Mouse (Mus musculus): ENCODE results near the gene Lap3.

Gene Lap3

DNA sequence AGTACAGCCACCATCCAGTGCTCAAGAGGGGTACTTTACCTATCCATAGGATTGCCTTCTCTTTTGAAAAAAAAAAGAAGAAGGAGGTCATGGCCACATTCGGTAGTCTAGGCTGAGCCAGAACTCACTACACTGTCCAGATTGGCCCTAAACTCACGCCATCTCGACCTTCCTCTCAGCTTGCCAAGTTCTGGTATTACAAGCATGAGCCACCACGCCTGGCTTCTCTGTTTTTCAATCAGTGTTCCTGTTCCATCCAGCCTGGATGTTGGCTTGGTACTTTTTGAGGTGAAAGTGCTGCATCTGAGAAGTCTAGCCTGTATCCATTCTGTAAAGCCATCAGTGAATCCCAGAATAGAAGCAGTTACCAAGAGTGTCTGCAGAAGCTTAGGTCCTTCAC is 3.3 kb downstream of the Lap3 start:
- no peak for DNase-seq

DNA sequence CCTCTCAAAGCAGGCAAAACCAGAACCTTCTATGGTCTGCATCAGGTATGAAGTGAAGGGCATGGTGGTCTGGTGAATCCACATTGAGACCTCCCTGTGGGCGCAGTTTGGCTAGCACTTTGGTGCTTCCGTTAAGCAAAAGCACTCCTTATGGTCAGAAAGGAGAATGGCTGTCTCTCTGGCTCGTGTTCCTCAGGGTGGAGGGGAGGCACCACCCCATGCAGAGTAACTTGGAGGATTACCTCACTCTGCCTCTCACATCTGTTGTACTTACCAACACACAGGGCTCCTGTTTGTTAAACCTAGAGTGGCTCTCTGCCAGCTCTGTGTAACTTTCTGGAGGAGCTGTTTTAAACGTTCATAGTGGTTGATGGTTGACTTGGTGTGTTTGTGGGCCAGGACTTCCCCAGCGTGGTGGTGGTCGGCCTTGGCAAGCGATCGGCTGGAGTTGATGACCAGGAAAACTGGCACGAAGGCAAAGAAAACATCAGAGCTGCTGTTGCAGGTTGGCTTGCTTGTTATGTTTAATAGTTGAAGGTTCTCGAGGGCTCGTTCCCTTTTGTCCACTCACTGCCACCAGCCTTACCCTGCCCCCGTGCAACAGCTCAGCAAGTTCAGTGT is 3.9 kb downstream of the Lap3 start:
- no peak for DNase-seq

DNA sequence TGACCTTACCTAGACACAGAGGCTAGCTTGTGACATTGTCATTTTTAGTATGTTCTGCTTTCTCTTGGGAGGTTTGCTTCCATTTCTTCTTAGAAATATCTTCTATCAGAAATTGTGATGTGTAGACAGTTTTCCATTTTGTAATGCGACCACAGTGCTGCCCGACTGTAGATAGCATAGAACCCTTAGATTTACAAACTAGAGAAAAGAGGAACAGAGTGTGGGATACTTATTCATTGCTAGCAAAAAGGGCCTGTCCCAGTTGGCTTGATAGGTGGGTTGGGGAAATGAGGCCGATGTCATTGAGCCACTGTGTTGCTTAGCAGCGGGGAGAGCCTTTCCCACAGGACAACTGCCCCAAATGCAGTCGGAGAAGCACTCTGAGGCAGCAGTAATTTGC is 4.4 kb downstream of the Lap3 start:
- no peak for DNase-seq

DNA sequence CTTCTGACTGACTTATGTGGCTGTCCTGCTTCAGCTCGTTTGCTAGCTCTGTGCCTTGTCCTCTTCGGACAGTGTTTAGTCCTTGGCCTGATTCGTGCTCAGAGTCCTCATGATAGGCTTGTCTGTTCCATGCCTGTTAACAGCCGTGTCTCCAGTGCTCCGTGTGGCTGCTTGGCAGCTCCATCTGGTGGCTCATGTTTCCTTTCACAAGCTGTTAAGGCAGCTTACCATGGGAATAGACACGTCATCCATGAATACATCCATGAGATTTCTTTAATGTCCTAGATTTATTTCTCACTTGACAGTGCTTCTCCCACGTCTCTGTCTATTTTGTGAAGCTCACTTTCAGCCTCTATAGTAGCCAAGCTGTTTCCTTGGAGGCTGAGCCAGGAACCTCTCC is 16.9 kb downstream of the Lap3 start:
- DNase-seq: no peak

DNA sequence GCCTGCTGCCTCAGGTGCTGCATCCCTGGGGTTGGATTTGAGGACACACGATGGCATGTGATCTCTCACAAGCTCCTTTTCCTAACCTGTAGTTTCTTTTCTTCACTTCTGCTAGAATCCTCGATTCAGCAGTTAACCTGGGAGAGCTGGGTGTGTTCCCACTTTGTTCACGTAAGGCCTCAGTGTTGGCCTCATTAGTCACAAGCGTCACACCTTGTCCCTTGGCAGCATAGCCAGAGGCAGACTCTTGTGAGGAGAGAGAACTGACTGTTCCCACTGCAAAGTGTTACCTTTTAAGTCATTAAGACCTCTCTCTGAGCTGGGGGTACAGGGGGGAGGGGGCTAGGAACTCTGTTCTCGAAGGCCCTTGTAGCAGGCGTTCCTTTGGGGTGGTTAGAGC is 19.7 kb downstream of the Lap3 start:
- no peak for DNase-seq

- DNase-seq: no peak
These were observed 20.3 kb downstream of the Lap3 start for GRCm38 (mm10) chr5:45513511-45513910.

DNA sequence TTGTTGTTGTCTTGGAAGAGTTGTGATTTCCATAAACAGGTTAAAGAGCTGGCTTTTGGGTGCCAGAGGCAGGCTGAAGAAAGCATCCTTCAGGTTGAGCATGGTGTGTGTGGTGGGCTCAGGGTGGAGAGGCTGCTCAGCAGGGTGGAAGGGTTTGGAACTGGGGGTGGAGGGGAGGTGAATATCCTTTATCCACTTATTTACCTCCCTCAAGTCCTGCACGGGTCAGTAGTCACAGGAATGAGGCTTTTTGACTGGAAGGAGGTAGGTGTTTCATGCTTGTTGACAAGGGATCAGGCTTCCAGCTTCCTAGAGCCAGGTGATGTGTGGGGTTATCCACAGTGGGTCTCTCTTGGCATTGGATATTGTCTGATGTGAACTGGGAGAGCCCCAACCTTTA is 21.4 kb downstream of the Lap3 start:
- DNase-seq: no peak

DNA sequence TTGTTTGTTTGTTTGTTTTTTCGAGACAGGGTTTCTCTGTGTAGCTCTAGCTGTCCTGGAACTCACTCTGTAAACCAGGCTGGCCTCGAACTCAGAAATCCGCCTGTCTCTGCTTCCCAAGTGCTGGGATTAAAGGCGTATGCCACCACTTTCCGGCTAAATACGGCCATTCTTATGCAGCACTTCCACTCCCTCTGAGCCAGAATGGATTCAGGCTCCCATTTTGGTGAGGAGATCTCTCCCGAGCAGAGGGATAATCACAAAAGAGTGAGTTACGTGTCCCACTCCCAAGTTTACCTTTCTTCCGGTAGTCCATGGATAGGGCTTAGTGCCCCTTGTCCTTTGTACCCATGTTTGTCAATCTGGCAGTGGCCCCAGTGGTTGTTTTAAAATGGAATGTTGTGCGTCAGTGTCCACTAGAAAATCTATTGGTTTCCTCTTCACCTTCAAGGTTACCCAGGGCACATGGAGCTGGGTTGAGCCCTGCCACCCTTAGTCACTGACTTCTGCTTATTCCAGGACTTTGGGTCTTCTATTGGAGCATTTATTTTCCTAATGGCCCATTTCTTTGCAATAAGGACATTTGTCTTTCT is 22.1 kb downstream of the Lap3 start:
- no peak for DNase-seq

GRCm38 (mm10) chr5:45519960-45520808 is 27.0 kb downstream of the Lap3 start, which contains the start of gene Med28:
TSS of gene Med28 (plus strand) at chr5:45520229.
- peak; percentile 86 to 93 for DNase-seq

GRCm38 (mm10) chr5:45520809-45521110 is 27.6 kb downstream of the Lap3 start:
- no peak for DNase-seq

DNA sequence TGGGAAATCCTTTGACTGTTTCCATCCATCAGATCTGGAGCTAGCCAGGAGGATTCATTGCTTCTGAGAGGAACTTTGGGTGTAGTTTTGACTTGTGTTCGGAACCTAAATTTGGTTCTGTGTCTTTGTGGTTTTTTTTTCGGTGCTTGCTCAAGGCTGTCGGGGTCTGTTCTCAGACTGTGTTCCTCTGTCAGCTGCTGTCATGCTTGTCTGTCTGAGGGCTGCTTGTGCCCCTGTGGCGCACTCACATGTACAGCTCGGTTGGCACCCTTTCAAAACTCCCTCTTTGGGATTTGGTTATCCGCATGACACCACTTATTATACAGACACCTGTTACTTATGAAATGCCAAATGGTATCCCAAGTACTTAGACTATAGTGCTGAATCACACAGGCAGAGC is 28.4 kb downstream of the Lap3 start:
- DNase-seq: no peak

DNA sequence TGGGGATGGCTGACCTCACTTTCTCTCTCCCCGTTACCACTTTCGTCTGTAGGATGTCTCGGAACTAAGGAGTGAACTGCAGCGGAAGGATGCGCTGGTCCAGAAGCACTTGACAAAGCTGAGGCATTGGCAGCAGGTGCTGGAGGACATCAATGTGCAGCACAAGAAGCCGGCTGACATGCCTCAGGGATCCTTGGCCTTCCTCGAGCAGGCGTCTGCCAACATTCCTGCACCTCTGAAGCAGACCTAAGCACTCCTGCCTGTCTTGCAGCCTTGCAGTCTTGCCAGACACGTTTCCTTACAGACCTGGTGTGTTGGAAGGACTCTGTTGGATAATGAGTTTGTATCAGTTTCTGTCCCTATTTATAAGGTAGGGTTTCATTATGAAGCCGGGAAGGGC is 31.9 kb downstream of the Lap3 start:
- DNase-seq: no peak

DNA sequence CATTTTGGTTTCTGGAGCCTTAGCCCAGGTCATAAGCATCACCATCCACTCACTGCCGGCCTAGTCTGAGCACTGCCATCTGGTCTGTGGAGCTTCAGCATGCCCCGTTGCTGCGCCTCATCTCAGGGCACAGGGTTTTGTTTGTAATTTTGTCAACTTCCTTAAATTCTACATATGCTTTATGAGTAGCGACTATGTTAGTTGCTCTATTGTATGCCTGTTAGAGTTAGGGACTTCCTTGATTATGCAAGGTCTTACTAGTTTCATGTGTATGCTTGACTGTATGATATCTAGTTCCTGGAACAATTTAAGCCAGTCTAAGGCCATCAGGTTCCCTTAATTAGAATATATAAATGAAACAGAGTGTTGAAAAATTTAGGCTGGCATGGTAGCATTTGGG is 33.2 kb downstream of the Lap3 start:
- no peak for DNase-seq

- DNase-seq: no peak
These were observed 36.5 kb downstream of the Lap3 start for GRCm38 (mm10) chr5:45529696-45530095.

- DNase-seq: peak; percentile 44 to 64
These were observed 41.3 kb downstream of the Lap3 start for GRCm38 (mm10) chr5:45534319-45535098.

GRCm38 (mm10) chr5:45535177-45535576 is 42.0 kb downstream of the Lap3 start:
- DNase-seq: no peak

DNA sequence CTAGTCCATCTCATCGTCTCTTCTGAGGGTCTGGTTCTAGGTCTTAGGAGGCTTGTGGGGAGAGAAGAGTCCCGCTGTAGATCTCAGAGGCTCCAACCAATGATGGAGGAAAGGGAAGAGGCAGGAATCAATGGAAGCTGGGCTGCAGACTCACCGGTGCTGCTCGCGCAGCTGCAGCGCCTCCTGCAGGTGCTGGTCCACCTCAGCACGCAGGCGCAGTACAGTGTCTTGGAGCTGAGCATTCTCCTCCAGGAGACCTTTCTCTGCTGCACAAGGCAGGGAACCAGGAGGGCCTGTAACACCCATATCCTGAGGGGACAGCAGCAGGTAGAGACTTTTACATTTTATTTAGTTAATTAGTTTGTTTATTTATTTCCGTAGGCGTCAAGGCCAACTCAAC is 46.3 kb downstream of the Lap3 start:
- DNase-seq: no peak

DNA sequence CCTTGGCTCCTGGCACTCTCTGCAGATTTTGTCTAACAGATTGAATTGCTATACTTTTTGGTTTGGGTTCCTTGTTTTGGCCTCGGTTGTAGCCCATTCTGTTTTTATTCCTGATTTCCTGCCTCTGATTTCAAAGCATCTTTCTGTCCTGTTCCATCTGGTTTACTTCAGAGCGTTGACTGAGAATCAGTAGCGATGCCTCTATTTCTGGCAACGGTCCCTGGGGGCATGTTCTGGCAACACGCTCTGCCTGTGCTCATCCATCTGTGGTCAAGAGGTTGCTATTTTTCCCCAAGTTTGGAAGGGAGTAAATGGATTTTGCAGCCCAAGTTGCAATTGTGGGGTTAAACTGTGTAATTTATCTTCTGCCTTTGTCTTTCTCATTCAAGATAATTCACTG is 50.2 kb downstream of the Lap3 start:
- no peak for DNase-seq

DNA sequence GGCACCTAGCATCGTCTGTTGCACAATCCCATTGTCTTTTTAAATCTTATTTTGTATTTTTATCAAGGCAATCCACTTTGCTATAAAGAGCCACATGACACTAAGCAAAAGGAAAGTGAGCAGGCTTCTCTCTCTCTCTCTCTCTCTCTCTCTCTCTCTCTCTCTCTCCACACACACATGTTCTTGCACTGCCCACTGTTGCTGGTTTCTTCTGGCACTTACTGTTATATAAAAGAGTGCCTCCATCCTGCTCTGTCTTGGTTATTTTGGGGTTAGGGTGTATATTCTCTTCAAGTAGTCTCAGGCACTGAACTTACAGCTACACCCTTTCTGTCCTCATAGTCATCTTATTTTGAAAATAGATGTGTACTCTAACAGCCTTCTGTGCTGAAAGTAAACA is 56.4 kb downstream of the Lap3 start:
- DNase-seq: no peak
